Mouse (Mus musculus) bone marrow macrophage, adult 2 months (primary cell): ENCODE results near the gene Dus3l.

Source experiments
- CTCF ChIP-seq: IDR thresholded peaks from 2 replicates; pipeline ENCODE4 v1.5.1; 2012; ENCODE audit warnings: low read depth, mild to moderate bottlenecking, low read length, moderate library complexity
- POLR2A ChIP-seq: IDR thresholded peaks from 2 replicates; pipeline ENCODE4 v1.6.1; 2012; ENCODE audit warnings: mild to moderate bottlenecking, low read depth, low read length, borderline replicate concordance

- TF ChIP-seq POLR2A (no peak), CTCF (no peak)
Observed at GRCm38 (mm10) chr17:56717363-56718058, 47.0 kb upstream of the Dus3l start, which contains the start of the genes Ndufa11 and Vmac.
